Mouse (Mus musculus) brain, embryonic 14.5 days (tissue): ENCODE measurements around the gene Neo1.

ENCODE experiments used
- CTCF ChIP-seq: fragments of 200-500 bp; IDR thresholded peaks from 2 replicates; pipeline ENCODE4 v1.5.1; 2012; ENCODE audit warnings: inconsistent platforms, mild to moderate bottlenecking, moderate library complexity, borderline replicate concordance; ENCODE audit not compliant: insufficient read depth, insufficient read length; ENCODE audit errors: extremely low read depth
- POLR2A ChIP-seq: fragments of 200-500 bp; IDR thresholded peaks from 2 replicates; pipeline ENCODE4 v1.6.1; 2012; ENCODE audit warnings: mild to moderate bottlenecking, inconsistent platforms, borderline replicate concordance; ENCODE audit not compliant: poor library complexity, insufficient read depth, insufficient read length, severe bottlenecking; ENCODE audit errors: extremely low read depth

- TF ChIP-seq POLR2A (no peak), CTCF (no peak)
Observed at GRCm38 (mm10) chr9:58847008-58847407, 189.2 kb downstream of the Neo1 start.
